ENCODE assay signal across 1 mouse cellular context in the genomic region with DNA sequence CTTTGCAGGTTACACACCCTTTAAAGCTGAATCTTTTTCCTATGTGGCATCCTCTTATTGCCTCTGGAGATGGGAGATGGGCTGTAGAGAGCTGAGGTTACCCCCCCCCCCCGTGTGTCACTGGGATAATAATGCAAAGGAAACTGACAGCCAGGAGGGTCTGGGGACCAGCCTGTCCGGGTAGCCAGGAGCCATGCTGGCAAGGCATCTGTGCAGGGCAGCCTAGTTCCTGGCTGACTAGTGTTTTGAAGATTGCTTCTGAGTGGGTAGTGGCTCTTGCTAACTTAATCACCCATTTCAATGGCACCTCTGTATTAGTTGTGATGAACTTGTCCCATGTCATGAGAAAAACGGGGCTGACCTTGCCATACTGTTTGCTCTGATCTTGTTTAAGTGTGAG.
TF ChIP-seq lines count a peak whose summit lies in the region.

No protein-coding gene starts in this region.

TF ChIP-seq in CH12.LX, 34 proteins besides CTCF, POLR2A, EP300 and RAD21 (continued from another document):
- TF ChIP-seq TCF12 (IDR thresholded peaks at IDR 0.05; ENCODE audit: low read depth, low read length), result no peak
- no peak for TF ChIP-seq JUND (conservative IDR thresholded peaks at IDR 0.05; ENCODE audit: low read depth, low read length)
- no peak for TF ChIP-seq KAT2A (IDR thresholded peaks at IDR 0.05; ENCODE audit: insufficient replicate concordance, low read length)
- TF ChIP-seq NRF1 (IDR thresholded peaks at IDR 0.05; ENCODE audit: low read depth, low read length), result no peak
- TF ChIP-seq BHLHE40 (IDR thresholded peaks at IDR 0.05; ENCODE audit: low read depth, low read length), result no peak
- TF ChIP-seq MAX (IDR thresholded peaks at IDR 0.05; ENCODE audit: low read length), result no peak
- TF ChIP-seq ZC3H11A (IDR thresholded peaks at IDR 0.05; ENCODE audit: low read depth, low read length), result no peak
- TF ChIP-seq CHD2 (IDR thresholded peaks at IDR 0.05; ENCODE audit: low read length), result no peak
- TF ChIP-seq HCFC1 (IDR thresholded peaks at IDR 0.05; ENCODE audit: low read depth, low read length), result no peak
- TF ChIP-seq IRF4 (IDR thresholded peaks at IDR 0.05; ENCODE audit: low read depth, low read length), result no peak
- TF ChIP-seq ETS1 (conservative IDR thresholded peaks at IDR 0.05; ENCODE audit: low read depth, low read length), result no peak
- TF ChIP-seq RCOR1 (conservative IDR thresholded peaks at IDR 0.05; ENCODE audit: low read depth, low read length), result no peak
- TF ChIP-seq USF1 (IDR thresholded peaks at IDR 0.05; ENCODE audit: low read depth, low read length), result no peak
